Comparison of ENCODE assay signal across 7 mouse cellular contexts in genomic region chr6:54430221-54430620, GRCm38 (mm10). TPM values are rescaled to one million over a fixed set of nuclear protein-coding genes. Genes with fewer than 3 reads are reported as not detected.
DNase-seq lines count a peak whose midpoint lies in the region; ATAC-seq and TF ChIP-seq lines count a peak whose summit lies in the region.

No protein-coding gene starts in this region.

- no peak for TF ChIP-seq POLR2A in lung, adult 2 months (IDR thresholded peaks at IDR 0.05; ENCODE audit: borderline replicate concordance, extremely low read depth, low read depth, low read length)

- peak overlapping the region; percentile 73 for H3K9ac ChIP-seq in forebrain, embryonic 14.5 days (ENCODE audit: low read length)
- H3K9ac ChIP-seq in limb, embryonic 13.5 days = peak overlapping the region; percentile 67; the same call in 1 of the 2 replicates
- 0 out of 2 replicates have a peak overlapping the region, but pooled peaks have one; percentile 6 for H3K9ac ChIP-seq in stomach, embryonic 14.5 days (replicated peaks; ENCODE audit: low read depth, low read length)

- H3K27ac ChIP-seq in forebrain, embryonic 14.5 days (ENCODE audit: low read depth, low read length) = no peak overlapping the region
- H3K27ac ChIP-seq in limb, embryonic 13.5 days = no peak overlapping the region
- no peak overlapping the region for H3K27ac ChIP-seq in stomach, embryonic 14.5 days (ENCODE audit: low read length)

- H3K4me3 ChIP-seq in lung, adult 2 months (replicated peaks; ENCODE audit: extremely low read depth, low read depth, low read length) = peak overlapping the region; percentile 66
- peak overlapping the region; percentile 58 for H3K4me3 ChIP-seq in forebrain, embryonic 14.5 days (ENCODE audit: low read depth, low read length)
- peak overlapping the region; percentile 58 for H3K4me3 ChIP-seq in limb, embryonic 13.5 days
- peak overlapping the region; percentile 45 for H3K4me3 ChIP-seq in stomach, embryonic 14.5 days (ENCODE audit: low read depth, low read length)

- no peak for TF ChIP-seq CTCF in lung, adult 2 months (IDR thresholded peaks at IDR 0.05; ENCODE audit: insufficient read depth, low read length)

- peaks cover 7% of the 10 kb centered on the region for H3K4me1 ChIP-seq in lung, adult 2 months (ENCODE audit: control insufficient read depth, insufficient read depth, low read length)
- peaks cover 15% of the 10 kb centered on the region for H3K4me1 ChIP-seq in forebrain, embryonic 14.5 days (ENCODE audit: control insufficient read depth, insufficient read depth, low read length)
- peaks cover 26% of the 10 kb centered on the region for H3K4me1 ChIP-seq in limb, embryonic 13.5 days
- H3K4me1 ChIP-seq in stomach, embryonic 14.5 days (ENCODE audit: control insufficient read depth, insufficient read depth, low read length) = 0 out of 2 replicates have a peak, but pooled peaks cover 3% of the 10 kb centered on the region

- H3K9me3 ChIP-seq in forebrain, embryonic 14.5 days (replicated peaks; ENCODE audit: control insufficient read depth, low read length) = no peaks in the 10 kb centered on the region
- no peaks in the 10 kb centered on the region for H3K9me3 ChIP-seq in limb, embryonic 13.5 days
- H3K9me3 ChIP-seq in stomach, embryonic 14.5 days (ENCODE audit: control insufficient read depth, low read depth, low read length) = no peaks in the 10 kb centered on the region

- H3K36me3 ChIP-seq in forebrain, embryonic 14.5 days (ENCODE audit: control insufficient read depth, insufficient read depth, low read length) = no peaks in the 10 kb centered on the region
- no peaks in the 10 kb centered on the region for H3K36me3 ChIP-seq in limb, embryonic 13.5 days
- H3K36me3 ChIP-seq in stomach, embryonic 14.5 days (ENCODE audit: control insufficient read depth, insufficient read depth, low read length) = no peaks in the 10 kb centered on the region

- DNase-seq in lung, adult 2 months = no peak
- no peak for DNase-seq in lung, postnatal 25 days (ENCODE audit: low spot score)
- no peak for DNase-seq in forebrain, embryonic 14.5 days (ENCODE audit: low spot score)
- no peak for DNase-seq in urinary bladder, adult 18-20 months (ENCODE audit: low spot score in 2 of 2)

- peaks cover 5% of the 10 kb centered on the region; the same call in 1 of the 2 replicates for H3K27me3 ChIP-seq in forebrain, embryonic 14.5 days (replicated peaks; ENCODE audit: control insufficient read depth, insufficient read depth, low read length)
- H3K27me3 ChIP-seq in limb, embryonic 13.5 days = peaks cover 56% of the 10 kb centered on the region
- 0 out of 2 replicates have a peak, but pooled peaks cover 3% of the 10 kb centered on the region for H3K27me3 ChIP-seq in stomach, embryonic 14.5 days (ENCODE audit: control insufficient read depth, insufficient read depth, low read length)

- WGBS in lung, adult 2 months = 34% methylated on average over 7 of the region's 7 CpGs
- 39% methylated on average over 7 of the region's 7 CpGs for WGBS in forebrain, embryonic 14.5 days
- 40% methylated on average over 7 of the region's 7 CpGs for WGBS in limb, embryonic 13.5 days
- WGBS in stomach, embryonic 14.5 days = 36% methylated on average over 7 of the region's 7 CpGs

- H3K4me2 ChIP-seq in forebrain, embryonic 14.5 days (ENCODE audit: low read length) = peak overlapping the region; percentile 92
- peak overlapping the region; percentile 96 for H3K4me2 ChIP-seq in limb, embryonic 13.5 days (replicated peaks)
- peak overlapping the region; percentile 96 for H3K4me2 ChIP-seq in stomach, embryonic 14.5 days (replicated peaks; ENCODE audit: low read depth, low read length)

- no peak for ATAC-seq in forebrain, embryonic 14.5 days
- ATAC-seq in limb, embryonic 13.5 days (ENCODE audit: low FRiP score, low read depth) = peak; percentile 13; the same call in 1 of the 2 replicates
- ATAC-seq in stomach, embryonic 14.5 days (ENCODE audit: insufficient number of reproducible peaks, insufficient read depth, low FRiP score, low read depth) = no peak
- ATAC-seq in inflammation-experienced regulatory T-cells, adult 6 months = no peak

RNA-seq across cellular contexts. Expression of gene Wipf3, which starts 0.8 kb away (rescaled TPM):
- 4.6 and 5.0 TPM in 2 replicates for polyA plus RNA-seq in lung, adult 2 months (2012; rRNA removed)
- polyA plus RNA-seq in forebrain, embryonic 14.5 days (2014; fragmentation: Nextera tagmentation; extraction: Ambion mirVana) = 2.6 and 3.0 TPM in 2 replicates
- 1.6 and 2.1 TPM in 2 replicates for polyA plus RNA-seq in limb, embryonic 13.5 days (2015; fragmentation: Nextera tagmentation; extraction: Ambion mirVana)
- 1.3 and 1.5 TPM in 2 replicates for polyA plus RNA-seq in stomach, embryonic 14.5 days (2014; fragmentation: Nextera tagmentation; extraction: Ambion mirVana)
- polyA plus RNA-seq in inflammation-experienced regulatory T-cells, adult 6 months (2017; shearing (Covaris generic)) = under 1 TPM in 1 of 3 experiments, not detected in 2; 0.19 TPM

Comparison
In these comparisons a context has a peak if more than half of its experiments do, and no peak if none do; other contexts are left out.
1. H3K9ac ChIP-seq: peak in every context shown above with its lines; median percentile 73 in forebrain, embryonic 14.5 days; 67 in limb, embryonic 13.5 days; 6 in stomach, embryonic 14.5 days.